Mouse (Mus musculus) erythroblast, embryonic 14.5 days (primary cell): ENCODE data around the gene Elovl4.

Experiments
- GATA1 ChIP-seq: IDR thresholded peaks from 2 replicates; pipeline ENCODE4 v1.6.1; 2012; ENCODE audit warnings: low read length, inconsistent platforms, mixed read lengths
- TAL1 ChIP-seq: IDR thresholded peaks from 3 replicates; pipeline ENCODE4 v1.6.1; 2012; ENCODE audit warnings: low read length, inconsistent platforms, mixed read lengths

DNA sequence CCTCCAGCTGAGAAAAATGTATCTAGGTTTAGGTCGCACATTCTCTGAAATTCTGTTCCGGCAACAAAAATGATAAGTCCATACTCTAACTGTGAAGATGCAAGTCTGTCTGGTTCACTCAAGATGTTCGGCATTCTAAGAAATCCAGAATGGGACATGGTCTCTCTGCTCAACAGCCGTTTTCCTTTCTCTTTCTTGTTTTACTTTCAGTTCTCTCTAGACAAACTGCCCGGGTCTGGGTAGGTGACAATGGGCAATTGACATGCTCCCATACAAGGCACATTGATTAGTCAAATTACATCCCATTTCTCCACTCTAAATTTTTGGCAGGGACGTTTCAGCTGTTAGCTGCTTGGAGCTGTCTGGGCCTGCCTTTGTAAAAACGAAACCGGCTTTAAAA is 25.1 kb upstream of the Elovl4 start:
- TF ChIP-seq TAL1 (no peak), GATA1 (no peak)
